8 mouse cellular contexts compared by ENCODE assay signal in genomic region chr12:79131178-79131675, GRCm38 (mm10). TPM values are rescaled to one million over a fixed set of nuclear protein-coding genes. Genes with fewer than 3 reads are reported as not detected.
DNase-seq lines count a peak whose midpoint lies in the region; ATAC-seq and TF ChIP-seq lines count a peak whose summit lies in the region.

No protein-coding gene starts in this region.

- H3K27me3 ChIP-seq in forebrain, embryonic 16.5 days (replicated peaks; ENCODE audit: control insufficient read depth, insufficient read depth, low read length) = peaks cover 18% of the 10 kb centered on the region
- H3K27me3 ChIP-seq in midbrain, embryonic 11.5 days (ENCODE audit: control insufficient read depth, insufficient read depth, low read length) = peaks cover 27% of the 10 kb centered on the region

- peak overlapping the region; percentile 48 for H3K4me3 ChIP-seq in left cerebral cortex, adult 2 months
- H3K4me3 ChIP-seq in forebrain, embryonic 16.5 days (replicated peaks; ENCODE audit: low read length) = peak overlapping the region; percentile 61
- peak overlapping the region; percentile 45 for H3K4me3 ChIP-seq in midbrain, embryonic 11.5 days (ENCODE audit: low read depth, low read length)

- TF ChIP-seq POLR2A in brain, embryonic 14.5 days (IDR thresholded peaks at IDR 0.05; ENCODE audit: borderline replicate concordance, extremely low read depth, insufficient read depth, insufficient read length, poor library complexity, severe bottlenecking) = no peak

- intact Hi-C loops in left cerebral cortex, adult 2 months (cut with DNase I) = no loop called here
- intact Hi-C loops in left cerebral cortex, postnatal 25 days (cut with DNase I) = no loop called here

- TF ChIP-seq CTCF in left cerebral cortex, adult 2 months (IDR thresholded peaks at IDR 0.05) = no peak
- TF ChIP-seq CTCF in brain, embryonic 14.5 days (IDR thresholded peaks at IDR 0.05; ENCODE audit: borderline replicate concordance, extremely low read depth, insufficient read depth, insufficient read length) = no peak

- under 1% methylated on average over 22 of the region's 22 CpGs for WGBS in forebrain, embryonic 16.5 days
- WGBS in midbrain, embryonic 11.5 days = 2% methylated on average over 22 of the region's 22 CpGs

- peak overlapping the region; percentile 98 for H3K4me2 ChIP-seq in forebrain, embryonic 16.5 days (ENCODE audit: low read length)
- H3K4me2 ChIP-seq in midbrain, embryonic 11.5 days = peak overlapping the region; percentile 90

- H3K9me3 ChIP-seq in forebrain, embryonic 16.5 days (ENCODE audit: control insufficient read depth, low read length) = no peaks in the 10 kb centered on the region
- H3K9me3 ChIP-seq in midbrain, embryonic 11.5 days (ENCODE audit: control insufficient read depth, low read length) = no peaks in the 10 kb centered on the region

- peaks cover 16% of the 10 kb centered on the region for H3K4me1 ChIP-seq in forebrain, embryonic 16.5 days (replicated peaks; ENCODE audit: control insufficient read depth, insufficient read depth, low read length)
- H3K4me1 ChIP-seq in midbrain, embryonic 11.5 days (ENCODE audit: control insufficient read depth, insufficient read depth, low read length) = peaks cover 10% of the 10 kb centered on the region; the same call in 1 of the 2 replicates

- DNase-seq in left cerebral cortex, adult 2 months (ENCODE audit: extremely low spot score in 1 of 2, low spot score in 2 of 2) = no peak
- DNase-seq in left cerebral cortex, adult 8-10 months (ENCODE audit: low spot score in 2 of 2) = no peak
- peak; percentile 54 for DNase-seq in brain, embryonic 14.5 days (ENCODE audit: low read depth)
- peak; percentile 90 for DNase-seq in midbrain, embryonic 11.5 days (ENCODE audit: low spot score, missing footprints)
- no peak for DNase-seq in left cerebral cortex, postnatal 25 days (ENCODE audit: low spot score in 2 of 2)
- no peak for DNase-seq in spleen, postnatal 36 days (ENCODE audit: low spot score in 2 of 2)

- peak overlapping the region; percentile 60 for H3K9ac ChIP-seq in forebrain, embryonic 16.5 days (replicated peaks; ENCODE audit: low read depth, low read length)
- peak overlapping the region; percentile 58 for H3K9ac ChIP-seq in midbrain, embryonic 11.5 days (ENCODE audit: low read length)

- H3K27ac ChIP-seq in left cerebral cortex, adult 2 months = no peak overlapping the region
- H3K27ac ChIP-seq in forebrain, embryonic 16.5 days (ENCODE audit: low read length) = no peak overlapping the region
- H3K27ac ChIP-seq in midbrain, embryonic 11.5 days (ENCODE audit: low read depth, low read length) = no peak overlapping the region

- H3K36me3 ChIP-seq in forebrain, embryonic 16.5 days (ENCODE audit: control insufficient read depth, insufficient read depth) = no peaks in the 10 kb centered on the region
- no peaks in the 10 kb centered on the region for H3K36me3 ChIP-seq in midbrain, embryonic 11.5 days (ENCODE audit: control insufficient read depth, insufficient read depth, low read length)

- no peak; the same call in 1 of the 2 replicates for ATAC-seq in forebrain, embryonic 16.5 days
- ATAC-seq in midbrain, embryonic 11.5 days (ENCODE audit: low FRiP score) = no peak
- no peak for ATAC-seq in inflammation-experienced regulatory T-cells, adult 6 months

RNA-seq across cellular contexts. Expression of gene Arg2, which starts 0.7 kb away (rescaled TPM):
- total RNA-seq in left cerebral cortex, adult 2 months (2021) = 1 to 10 TPM; 2.2 to 2.3 TPM
- total RNA-seq in left cerebral cortex, adult 8-10 months (2022) = 1 to 10 TPM; 4.5 to 5.7 (median 5.6) TPM
- polyA plus RNA-seq in brain, embryonic 14.5 days (2012; rRNA removed) = 16.2 and 18.0 TPM in 2 replicates
- polyA plus RNA-seq in forebrain, embryonic 16.5 days (2015; fragmentation: Nextera tagmentation; extraction: Ambion mirVana) = 13.2 and 17.6 TPM in 2 replicates
- polyA plus RNA-seq in midbrain, embryonic 11.5 days (2014; fragmentation: Nextera tagmentation; extraction: Ambion mirVana) = 4.1 and 5.5 TPM in 2 replicates
- polyA plus RNA-seq in inflammation-experienced regulatory T-cells, adult 6 months (2017; shearing (Covaris generic)) = under 1 TPM in 1 of 3 experiments, not detected in 2; 0.26 TPM
- 1 to 10 TPM; 3.2 to 4.0 TPM for total RNA-seq in left cerebral cortex, postnatal 25 days (2021)

RNA-seq across cellular contexts. Expression of gene Vti1b, which starts 41.2 kb away (rescaled TPM):
- total RNA-seq in left cerebral cortex, adult 2 months (2021) = 100 to 1,000 TPM; 247 to 256 TPM
- 100 to 1,000 TPM; 236 to 253 (median 243) TPM for total RNA-seq in left cerebral cortex, adult 8-10 months (2022)
- 68.0 and 77.7 TPM in 2 replicates for polyA plus RNA-seq in brain, embryonic 14.5 days (2012; rRNA removed)
- 190 and 191 TPM in 2 replicates for polyA plus RNA-seq in forebrain, embryonic 16.5 days (2015; fragmentation: Nextera tagmentation; extraction: Ambion mirVana)
- polyA plus RNA-seq in midbrain, embryonic 11.5 days (2014; fragmentation: Nextera tagmentation; extraction: Ambion mirVana) = 101 and 106 TPM in 2 replicates
- 10 to 100 TPM; 47.1 to 75.0 (median 63.3) TPM for polyA plus RNA-seq in inflammation-experienced regulatory T-cells, adult 6 months (2017; shearing (Covaris generic))
- 100 to 1,000 TPM; 243 to 249 TPM for total RNA-seq in left cerebral cortex, postnatal 25 days (2021)

RNA-seq across cellular contexts. Expression of gene Pigh, which starts 41.8 kb away (rescaled TPM):
- 10 to 100 TPM in 1 of 2 experiments, 1 to 10 TPM in 1; 9.7 to 10.3 TPM for total RNA-seq in left cerebral cortex, adult 2 months (2021)
- total RNA-seq in left cerebral cortex, adult 8-10 months (2022) = 10 to 100 TPM in 2 of 4 experiments, 1 to 10 TPM in 2; 8.1 to 12.4 (median 9.7) TPM
- 12.8 and 15.7 TPM in 2 replicates for polyA plus RNA-seq in brain, embryonic 14.5 days (2012; rRNA removed)
- 21.2 and 21.6 TPM in 2 replicates for polyA plus RNA-seq in forebrain, embryonic 16.5 days (2015; fragmentation: Nextera tagmentation; extraction: Ambion mirVana)
- polyA plus RNA-seq in midbrain, embryonic 11.5 days (2014; fragmentation: Nextera tagmentation; extraction: Ambion mirVana) = 29.0 and 29.6 TPM in 2 replicates
- 10 to 100 TPM; 24.0 to 33.4 (median 31.1) TPM for polyA plus RNA-seq in inflammation-experienced regulatory T-cells, adult 6 months (2017; shearing (Covaris generic))
- total RNA-seq in left cerebral cortex, postnatal 25 days (2021) = 10 to 100 TPM in 1 of 2 experiments, 1 to 10 TPM in 1; 9.5 to 11.8 TPM

Comparison
In these comparisons a context has a peak if more than half of its experiments do, and no peak if none do; other contexts are left out.
1. DNase-seq: peak in brain, embryonic 14.5 days (single experiment) and midbrain, embryonic 11.5 days (single experiment); none in left cerebral cortex, adult 2 months (0 of 2), left cerebral cortex, adult 8-10 months (0 of 2), left cerebral cortex, postnatal 25 days (0 of 2) and spleen, postnatal 36 days (0 of 2).
2. Peak in every context shown above with its lines, with median percentiles within 50 percentile points of each other: H3K4me3 ChIP-seq.